Mouse (Mus musculus) CD4-positive naive resting alpha-beta T cell, adult 57 days (primary cell): ENCODE measurements around the gene Gm364. TPM values are rescaled to one million over a fixed set of nuclear protein-coding genes. Genes with fewer than 3 reads are reported as not detected.

Experiments used
- total RNA-seq: library from RNA; stranded (reverse); gene quantifications from one replicate; pipeline ENCODE4 v1.2.4, GENCODE M21; 2023

The Gm364 gene
- total RNA-seq = not detected

GRCm38 (mm10) chrX:57408769-57409168 lies at the start of gene Gm364:
Gene Gm364, plus strand, starts transcription at chrX:57409154.

GRCm38 (mm10) chrX:57392367-57393246 lies 16.3 kb upstream of the Gm364 start, which contains the start of gene Rbmx:
Gene Rbmx, minus strand, starts transcription at chrX:57393036.

GRCm38 (mm10) chrX:57503634-57504033 lies 94.7 kb downstream of the Gm364 start, which contains the start of gene Gpr101:
Gene Gpr101, minus strand, starts transcription at chrX:57503757.

Other genes starting within 250 kb of the Gm364 start
- 108 TPM for gene Cd40lg, start 197.0 kb upstream of the Gm364 start, total RNA-seq
- 85.1 TPM for gene Arhgef6, start 70.4 kb upstream of the Gm364 start, total RNA-seq
- 80.1 TPM for gene Rbmx, start 16.1 kb upstream of the Gm364 start, total RNA-seq
- gene Gpr101, start 94.6 kb downstream of the Gm364 start, total RNA-seq = not detected